Mouse (Mus musculus): ENCODE results near the gene Mreg.

GRCm38 (mm10) chr1:72216761-72217160 lies 4.7 kb upstream of the Mreg start:
- TF ChIP-seq CTCF (IDR thresholded peaks at IDR 0.05; ENCODE audit: borderline replicate concordance, extremely low read depth, insufficient read depth, insufficient read length) = no peak
- no peak for TF ChIP-seq POLR2A (IDR thresholded peaks at IDR 0.05; ENCODE audit: borderline replicate concordance, extremely low read depth, insufficient read depth, insufficient read length, poor library complexity, severe bottlenecking)

Data from brain, embryonic 14.5 days (tissue).